Mouse (Mus musculus): Measurements from ENCODE around the gene Trim46.

Trim46 gene

DNA sequence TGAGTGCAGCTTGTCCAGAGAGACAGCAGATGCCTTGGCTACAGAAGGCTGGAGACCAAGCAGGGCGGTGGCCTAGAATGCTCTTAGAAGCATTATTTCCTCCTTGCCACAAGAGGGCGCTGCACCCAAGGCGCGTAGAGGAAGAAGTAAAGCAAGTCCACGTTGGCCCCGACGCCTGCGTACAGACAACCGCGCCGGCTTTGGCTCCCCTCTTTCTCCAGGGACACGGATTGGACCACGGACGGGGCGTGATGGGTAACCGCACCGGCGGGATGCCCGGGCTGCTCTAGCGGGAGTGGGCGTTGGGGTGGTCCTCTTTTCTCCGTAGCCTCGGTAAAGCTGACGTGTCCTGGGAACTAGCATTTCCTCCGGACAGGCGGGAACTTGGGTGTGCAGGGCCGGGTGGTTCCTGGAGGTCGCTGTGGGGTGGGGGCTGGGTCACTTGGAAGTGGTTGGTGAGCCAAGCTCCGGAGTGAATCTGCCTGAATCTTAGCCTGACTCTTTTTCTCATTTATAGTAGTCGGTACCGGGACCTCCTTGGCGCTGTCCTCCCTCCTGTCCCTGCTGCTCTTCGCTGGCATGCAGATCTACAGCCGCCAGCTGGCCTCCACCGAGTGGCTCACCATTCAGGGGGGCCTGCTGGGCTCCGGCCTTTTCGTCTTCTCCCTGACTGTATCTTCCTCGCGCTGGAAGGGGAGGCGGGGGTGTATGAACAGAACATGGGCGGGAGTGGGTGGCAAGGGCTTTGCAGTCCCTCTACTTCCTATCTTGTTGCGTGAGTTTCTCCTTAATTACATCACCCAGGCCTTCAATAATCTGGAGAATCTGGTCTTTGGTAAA, at the start of gene Trim46:
Gene Trim46, minus strand, starts transcription at position 49 of the 840 bp plus-strand sequence.
- DNase-seq = peak; percentile 99

DNA sequence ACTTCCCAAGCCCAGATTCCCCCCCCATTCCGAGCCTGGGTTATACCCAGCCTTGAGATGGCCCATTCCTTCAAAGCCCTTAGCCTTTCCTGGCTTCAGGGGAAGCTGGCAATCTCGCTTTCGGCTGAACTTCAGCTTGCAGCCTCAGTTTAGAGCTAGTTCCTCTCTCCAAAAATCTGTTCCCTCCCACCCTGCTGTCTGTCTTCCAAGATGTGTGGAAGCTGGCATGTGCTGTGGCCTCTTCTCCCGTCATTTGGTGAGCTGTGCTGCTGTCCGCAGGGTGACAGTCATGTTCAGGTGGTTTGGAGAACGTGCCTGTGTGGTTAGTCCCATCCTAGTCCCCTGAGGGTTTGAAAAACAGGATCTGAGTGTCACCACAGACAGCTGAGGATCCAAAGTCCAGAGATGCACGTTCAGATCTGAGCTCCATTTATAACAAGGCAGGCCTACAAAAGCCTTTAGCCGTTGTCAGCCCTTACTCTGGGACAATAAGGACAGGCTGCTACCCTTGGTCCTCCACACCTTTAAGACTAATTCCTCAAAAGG, 49.6 kb upstream of the Trim46 start:
- no peak for DNase-seq

DNA sequence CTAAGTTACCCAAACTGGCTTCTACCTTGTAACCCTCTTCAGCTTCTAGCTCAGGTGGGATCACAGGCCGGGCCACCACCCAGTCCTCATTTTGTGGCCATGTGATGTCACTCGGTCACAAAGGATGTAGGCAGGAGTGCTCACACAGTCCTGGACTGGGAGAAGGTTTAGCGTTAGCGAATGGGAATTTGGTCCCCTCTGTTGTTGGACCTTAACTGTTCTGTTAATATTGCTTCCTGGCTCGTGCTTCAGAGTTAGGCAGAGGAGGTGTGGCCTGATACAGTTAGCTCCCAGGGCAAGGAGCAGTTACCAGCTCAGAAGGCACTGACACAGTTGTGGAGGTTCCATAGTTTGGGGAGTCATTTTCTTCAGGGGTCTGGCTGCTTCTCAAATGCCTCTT, 48.1 kb upstream of the Trim46 start:
- DNase-seq = no peak

DNA sequence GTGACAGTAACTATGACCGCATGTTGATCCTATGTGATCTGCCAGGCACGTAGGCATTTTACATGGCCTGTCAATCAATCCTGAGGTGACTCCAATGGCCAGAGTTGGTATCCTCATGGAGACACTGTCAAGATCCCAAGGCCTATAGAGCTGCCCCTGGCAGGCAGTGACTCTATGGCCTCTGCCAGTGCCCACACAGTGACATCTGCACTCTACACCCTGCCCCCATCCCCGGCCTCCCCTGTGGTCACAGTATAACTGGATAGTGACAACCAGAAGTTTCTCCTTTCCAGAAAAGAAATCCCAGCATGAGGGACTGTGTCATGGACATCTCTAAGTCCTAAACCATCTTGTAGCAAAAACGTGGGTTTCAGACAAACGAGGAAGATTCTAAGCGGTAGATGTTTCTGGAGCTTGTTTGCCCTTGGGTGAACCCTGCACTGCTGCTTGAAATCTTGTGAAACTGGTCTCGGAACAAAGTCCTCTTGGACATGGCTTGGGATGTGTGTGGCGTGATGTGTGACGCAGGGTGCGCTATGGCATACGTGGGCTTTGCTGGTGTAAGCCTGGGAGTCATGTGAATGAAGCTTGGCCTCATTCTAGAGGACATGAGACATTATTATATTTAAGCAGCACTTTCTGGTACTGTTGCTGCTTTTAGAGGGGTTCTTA, 47.3 kb upstream of the Trim46 start:
- no peak for DNase-seq

DNA sequence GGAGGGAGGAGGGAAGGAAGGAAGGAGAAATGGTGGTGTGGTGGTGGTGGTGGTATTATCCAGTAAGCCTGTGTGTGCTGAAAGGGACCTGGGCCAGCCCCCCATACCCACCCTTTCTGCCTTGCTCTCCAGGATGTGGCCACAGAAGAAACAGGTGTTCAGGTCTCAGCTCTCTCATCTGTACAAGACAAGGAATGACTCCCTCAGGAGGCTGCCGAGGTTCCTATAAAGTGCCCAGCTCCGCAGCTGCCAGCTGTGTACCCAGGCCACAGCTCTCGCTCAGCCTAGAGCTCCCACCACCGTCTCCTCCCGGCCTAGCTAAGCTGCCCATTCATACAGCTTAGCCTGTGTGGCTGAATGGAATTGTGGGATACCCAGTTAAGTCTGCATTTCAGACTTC, 46.2 kb upstream of the Trim46 start:
- DNase-seq = no peak

DNA sequence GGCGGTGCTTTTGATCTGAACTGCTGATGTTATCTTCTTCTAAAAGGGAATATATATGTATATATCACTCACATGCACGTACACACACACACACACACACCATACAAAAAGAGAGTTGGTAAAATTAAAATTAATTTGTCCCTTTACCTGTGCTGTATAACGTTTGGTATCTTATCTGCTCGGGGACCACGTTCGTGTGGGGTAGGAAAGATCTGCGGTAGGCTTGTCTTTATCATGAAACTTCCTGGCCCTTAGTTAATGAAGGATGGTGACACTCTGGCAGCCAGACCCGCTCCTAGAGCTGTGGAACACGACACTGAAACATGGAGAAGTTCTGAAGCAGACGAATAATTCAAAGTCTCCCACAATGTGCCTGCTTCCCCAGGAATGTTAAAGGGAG, 45.8 kb upstream of the Trim46 start:
- DNase-seq = no peak

DNA sequence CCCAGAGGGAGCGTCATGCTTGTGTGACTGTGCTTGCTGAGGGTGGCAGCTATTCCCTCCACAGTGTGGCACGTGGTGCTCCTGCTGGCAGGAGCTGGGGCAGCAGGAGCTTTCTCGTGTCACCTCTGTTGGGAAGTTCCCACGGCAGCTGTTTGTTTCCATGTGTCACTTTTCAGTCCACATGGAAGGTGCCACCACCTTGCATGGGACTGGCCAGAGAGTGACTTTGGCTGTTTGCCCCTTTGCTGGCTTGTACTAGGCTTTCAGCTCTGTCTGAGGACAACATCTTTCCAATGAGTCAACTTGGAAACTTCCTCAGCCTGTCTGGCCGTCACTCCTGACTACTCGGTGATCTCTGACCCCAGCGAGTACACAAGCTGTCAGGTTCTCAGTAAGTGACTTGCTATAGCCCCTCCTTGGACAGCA, 42.4 kb upstream of the Trim46 start:
- peak; percentile 94 for DNase-seq

DNA sequence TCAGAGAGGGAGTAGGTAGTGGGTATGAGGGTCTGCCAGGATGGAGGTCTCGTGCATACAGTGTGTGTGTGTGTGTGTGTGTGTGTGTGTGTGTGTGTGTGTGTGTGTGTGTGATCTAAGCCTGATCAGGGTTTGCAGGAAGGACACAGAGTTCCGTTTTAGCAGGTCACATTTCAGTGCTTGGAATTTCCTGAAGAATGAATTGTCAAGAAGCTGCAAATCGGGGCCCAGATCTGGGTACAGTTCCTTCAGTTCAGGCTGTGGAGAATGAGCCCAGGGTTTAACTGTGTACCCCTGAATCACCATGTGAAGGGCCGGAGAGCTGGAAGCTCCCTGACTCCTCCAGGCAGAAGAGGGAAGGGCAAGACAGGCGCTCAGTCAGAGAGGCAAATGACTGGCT, 41.2 kb upstream of the Trim46 start:
- DNase-seq = peak; percentile 90

DNA sequence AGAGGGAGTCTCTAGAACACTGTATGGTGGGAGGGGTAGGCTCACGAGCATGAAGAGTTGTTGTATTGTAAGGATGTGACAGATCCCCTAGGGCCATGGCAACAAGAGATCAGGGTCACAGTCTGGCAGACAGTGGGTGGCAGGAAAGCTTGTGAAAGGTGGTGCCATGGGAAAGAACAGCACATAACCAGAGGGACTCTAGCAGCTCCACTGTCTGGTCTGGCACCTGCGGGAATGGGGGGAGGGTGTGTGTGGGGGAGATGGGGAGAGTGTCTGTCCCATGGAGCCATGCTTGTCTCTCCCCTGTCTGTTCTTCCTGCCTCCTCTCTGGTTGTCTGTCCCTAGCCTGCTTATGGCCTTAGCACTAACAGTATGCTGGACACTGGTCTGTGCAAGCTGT, 39.4 kb upstream of the Trim46 start:
- DNase-seq = peak; percentile 91

DNA sequence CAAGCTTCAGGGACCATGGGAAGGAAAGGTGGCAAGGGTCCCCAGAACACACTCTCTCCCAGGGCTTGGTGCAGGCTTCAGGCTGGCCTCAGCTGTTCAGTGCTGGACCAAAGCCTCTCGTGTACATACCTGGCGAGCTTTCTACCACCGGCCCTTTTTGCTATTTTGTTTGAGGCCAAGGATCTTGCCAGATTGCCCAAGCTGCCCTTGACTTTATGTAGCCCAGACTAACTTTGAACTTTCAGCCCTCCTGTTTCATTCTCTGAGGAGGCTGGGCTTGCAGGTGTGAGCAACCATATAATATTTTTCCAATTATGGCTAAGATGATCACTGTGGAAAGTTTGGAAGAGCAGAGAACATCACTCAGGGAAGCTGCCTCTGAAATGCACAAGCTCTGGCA, 38.2 kb upstream of the Trim46 start:
- no peak for DNase-seq

DNA sequence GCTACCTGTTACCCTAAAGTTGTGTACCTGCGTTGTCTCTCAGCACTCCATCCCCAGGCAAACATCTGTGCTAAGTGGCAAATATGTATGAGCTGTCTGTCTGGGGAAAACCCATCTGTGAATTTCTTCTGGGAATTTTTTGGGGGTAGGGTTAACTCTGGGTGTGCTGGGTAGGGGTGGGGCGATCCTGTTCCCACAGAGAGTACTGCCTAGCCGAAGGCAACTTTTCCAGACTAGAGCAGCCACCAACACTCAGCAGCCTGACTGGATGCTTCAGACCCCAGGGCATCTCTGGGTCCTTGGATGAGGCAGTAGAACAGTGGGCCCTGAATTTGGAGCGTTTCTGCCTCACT, 36.2 kb upstream of the Trim46 start:
- no peak for DNase-seq

DNA sequence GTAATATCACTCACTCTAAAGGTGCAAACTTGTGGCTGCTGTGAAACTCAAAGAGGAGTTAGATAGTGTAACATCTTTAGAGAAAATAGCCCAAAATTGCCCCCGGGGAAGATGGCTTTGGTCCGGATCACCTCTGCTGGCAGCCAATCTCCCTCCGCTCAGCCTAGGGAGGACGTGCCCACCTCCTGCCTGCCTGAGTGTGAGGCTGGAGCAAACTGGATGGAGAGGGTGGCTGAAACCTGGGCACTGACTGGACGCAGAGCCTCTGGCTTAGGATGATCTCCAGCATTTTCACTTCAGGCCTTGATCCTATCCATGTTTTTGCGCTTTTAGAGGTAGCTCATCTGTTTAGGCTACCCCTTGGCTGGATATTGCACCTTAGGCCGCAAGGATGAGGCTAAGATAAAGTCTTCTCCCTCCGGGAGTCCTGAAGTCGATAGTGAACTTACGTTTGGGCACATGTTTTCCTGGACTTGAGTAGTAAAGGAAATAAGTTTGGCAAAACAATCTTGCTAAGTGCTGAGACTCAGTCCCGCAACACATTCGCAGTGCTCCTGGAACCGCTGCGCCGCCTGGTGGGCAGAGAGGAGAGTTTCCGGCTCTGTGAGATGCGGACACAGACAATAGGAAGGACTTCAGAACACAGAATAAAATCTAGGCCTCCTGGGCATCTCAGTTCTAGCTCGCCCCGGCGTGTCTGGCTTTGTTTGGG, 35.6 kb upstream of the Trim46 start:
- DNase-seq = peak; percentile 98

DNA sequence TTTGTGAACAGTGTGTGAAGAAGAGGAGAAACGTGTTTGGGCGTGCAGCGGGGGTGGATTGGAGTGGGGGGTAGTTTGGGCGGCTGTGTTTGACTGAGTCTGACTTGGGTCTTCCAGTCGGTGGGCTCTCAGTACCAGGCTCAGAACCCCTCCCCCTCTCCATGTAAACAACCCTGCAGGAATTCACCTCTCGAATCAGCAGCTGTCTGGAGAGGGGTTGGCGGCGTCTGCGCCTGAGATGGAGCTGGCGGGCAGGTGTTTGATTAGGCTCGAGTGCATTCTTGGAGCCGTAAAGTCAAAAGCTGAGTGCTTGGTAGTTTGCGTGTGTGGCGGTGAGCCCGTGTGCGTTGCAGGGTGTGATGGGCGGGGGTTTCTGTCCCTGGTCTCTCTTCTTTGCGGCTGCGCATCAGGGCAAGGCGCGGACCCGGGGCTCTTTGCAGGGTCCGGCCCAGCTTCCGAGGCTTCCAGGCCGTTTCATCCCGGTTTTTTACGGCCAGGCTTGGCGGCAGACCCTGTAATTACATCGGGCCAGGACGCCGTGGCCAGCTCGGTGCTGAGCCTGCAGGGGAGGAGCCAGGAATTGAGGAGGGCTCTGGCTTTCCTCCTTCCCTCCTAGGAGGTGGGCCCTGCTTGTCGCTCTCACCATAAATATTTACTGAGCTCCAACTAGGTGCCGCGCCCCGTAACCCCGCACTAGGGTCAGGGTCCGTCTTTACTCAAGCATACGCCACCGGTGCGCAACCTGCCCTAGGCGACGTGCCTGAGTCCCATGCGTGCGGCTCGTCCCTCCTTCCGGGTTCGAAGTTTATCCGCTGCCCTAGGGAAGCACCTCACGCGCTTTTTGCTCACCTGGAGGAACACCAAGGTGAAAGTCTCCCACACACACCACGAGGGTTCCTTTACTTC, 34.8 kb upstream of the Trim46 start, which contains the start of gene Efna1:
Gene Efna1, minus strand, starts transcription at position 537 of the 906 bp plus-strand sequence.
- peak; percentile 99 for DNase-seq

DNA sequence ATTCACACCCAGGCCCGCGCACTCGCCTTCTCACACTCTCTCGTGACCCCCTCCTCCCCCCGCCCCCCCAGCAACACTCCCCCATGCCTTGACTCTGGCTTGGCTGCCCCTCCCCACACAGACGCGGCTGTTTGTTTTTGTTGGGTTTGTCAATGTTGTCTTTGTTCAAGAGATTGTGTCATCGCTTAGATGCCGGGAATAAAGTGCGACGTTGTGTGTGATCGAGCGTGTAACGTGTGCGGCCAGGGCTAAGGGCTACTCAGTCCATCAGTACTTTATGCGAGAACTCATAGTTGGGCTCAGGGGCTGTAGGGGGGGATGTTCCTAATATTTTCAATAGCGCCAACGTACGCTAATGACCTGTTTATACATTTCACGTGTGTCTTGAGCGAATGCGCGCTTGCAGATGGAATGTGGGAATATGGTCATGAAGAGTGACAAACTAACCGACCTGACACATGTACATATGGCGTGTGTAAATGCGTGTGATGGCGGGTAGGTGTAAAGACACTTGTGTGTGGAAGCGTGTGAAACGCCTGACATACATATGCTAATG, 34.0 kb upstream of the Trim46 start:
- DNase-seq = no peak

DNA sequence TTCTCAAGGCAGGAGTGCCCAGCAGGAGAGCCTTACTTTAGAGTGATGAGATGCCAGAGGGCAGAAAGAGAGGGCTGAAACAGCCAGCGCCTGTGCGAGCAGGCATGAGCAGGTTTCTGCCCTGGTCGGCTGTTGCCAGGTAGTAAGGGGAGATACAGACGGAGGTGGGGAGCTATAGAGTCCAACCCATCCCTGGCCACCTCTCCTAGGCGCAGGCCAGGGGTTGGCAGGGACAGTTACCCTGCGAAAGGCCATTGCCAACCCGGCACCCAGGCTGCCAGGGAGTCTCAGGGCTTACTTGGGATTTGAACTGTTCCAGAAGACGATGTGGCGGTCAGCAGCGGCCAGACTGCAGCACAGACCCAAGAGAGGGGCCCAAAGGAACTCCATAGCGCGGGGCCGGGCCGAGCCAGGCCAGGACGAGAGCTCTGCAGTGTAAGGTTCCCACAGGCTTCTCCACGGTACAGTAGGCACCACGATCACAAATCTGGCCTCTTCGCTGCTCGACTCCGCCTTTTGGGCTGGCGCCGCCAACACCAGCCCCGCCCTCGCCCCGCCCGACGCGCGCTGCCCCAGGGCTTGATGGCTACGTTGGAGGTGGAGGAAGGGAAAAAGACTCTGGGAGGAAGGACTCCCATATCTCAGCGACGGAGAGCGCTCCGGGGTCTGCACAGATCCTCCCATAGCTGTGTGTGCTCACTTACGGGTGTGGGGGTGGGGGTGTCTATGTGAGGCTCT, 33.2 kb upstream of the Trim46 start:
- DNase-seq = peak; percentile 99

DNA sequence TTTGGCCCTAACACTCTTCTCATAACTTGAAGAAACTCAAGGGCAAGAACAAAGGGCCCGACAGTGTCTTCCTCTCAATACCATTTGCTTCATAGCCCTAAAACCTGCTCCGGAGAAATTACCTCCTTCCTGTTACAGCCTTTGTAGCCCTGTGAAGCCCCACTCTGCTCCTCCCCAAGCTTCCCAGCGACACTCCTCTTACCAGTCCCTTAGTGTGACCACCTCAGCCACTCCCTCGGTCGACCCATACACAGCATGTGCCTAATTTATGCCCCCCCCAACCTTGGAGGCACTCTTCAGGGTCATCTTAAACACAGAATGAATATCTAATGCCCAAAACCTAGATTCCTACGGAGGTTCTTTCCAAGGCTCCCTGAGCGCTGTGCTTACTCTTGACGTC, 32.5 kb upstream of the Trim46 start:
- peak; percentile 91 for DNase-seq

DNA sequence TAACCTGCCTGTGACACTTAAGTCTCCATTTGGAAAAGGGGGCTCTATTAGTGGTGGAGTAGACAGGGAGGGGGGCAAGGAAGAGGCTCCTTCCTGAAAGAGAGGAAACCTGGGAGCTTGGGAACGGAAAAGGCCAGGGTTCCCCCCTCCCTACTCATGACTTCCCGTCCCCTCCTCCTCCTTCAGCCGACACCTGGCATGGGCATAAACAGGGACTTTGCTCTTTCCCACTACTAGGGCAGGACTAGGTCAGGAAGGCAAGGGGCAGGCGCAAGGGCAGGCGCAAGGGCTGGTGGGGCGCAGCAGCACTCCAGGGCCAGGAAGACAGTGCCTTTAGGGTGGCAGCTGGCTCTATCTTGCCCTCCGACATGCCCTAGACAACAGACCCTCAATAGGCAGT, 32.0 kb upstream of the Trim46 start:
- peak; percentile 99 for DNase-seq

DNA sequence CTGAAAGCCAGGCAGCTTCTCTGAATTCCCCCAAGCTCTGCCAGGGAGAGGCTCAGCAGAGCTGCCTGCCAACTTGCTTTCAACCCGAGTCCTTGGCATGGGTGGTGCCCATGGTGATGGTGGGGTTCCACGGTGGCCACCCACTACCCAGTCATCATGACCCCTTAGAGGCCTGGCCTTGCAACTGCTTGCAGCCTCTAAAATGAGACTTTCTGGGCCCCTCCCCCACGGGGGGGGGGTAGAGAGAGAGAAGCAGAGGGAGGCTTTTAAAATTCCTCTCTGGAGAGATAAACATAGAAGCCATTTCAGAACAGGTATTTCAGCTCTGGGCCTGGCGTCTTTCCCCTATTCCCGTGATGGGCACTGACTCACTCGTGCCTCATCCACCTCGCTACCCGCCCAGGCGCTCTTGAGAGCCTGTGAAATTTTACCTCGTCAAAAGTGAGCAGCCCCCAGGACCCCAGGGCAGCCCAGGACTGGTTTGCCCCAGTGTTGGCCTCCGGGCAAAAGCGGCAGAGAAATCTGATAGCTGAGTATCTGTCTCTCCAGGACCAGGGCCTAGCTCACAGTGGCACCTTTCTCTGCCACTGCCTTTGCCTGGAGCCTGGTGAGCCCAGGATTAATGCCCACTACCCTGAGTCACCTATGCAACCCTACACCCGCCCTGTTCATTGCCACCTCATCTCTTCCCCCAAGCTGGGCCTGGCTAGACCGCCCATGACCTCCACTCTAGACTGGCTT, 31.3 kb upstream of the Trim46 start:
- peak; percentile 97 for DNase-seq

DNA sequence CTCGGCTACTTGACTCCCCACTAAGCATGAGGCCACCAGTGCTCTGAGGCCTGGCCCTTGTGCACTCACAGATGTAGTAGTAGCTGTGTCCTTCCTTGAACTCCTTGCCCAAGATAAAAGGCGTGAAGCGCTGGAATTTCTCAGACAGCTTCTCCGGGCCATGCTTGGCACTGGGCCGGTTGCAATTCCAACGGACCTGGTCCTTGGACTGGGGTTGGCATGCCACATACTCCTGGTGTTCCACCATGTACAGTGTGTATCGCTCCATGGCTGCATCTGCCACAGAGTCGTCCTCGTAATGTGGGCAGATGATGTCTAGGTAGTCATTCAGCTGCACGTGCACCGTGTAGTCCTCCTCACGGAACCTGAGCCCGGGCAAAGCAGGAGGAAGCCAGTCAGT, 30.0 kb upstream of the Trim46 start:
- no peak for DNase-seq

DNA sequence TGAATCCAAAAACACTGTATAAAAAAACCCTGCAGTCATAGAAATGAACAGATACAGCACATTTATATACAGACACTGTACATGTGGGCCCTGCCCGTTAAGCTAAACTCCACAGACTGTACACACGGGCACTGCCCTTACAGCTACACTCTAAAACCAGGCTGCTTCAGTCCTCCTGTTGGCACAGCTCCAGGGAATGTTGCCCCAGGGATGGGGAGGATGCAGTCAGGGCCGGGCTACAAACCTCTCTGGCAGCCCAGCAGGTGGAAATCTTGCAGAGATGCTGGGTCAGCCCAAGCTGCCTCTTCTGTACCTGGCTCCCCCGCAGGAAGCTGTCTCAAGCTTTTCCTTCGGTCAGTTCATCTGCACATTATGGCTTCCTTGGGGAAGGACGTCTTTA, 25.7 kb upstream of the Trim46 start:
- DNase-seq = peak; percentile 95

DNA sequence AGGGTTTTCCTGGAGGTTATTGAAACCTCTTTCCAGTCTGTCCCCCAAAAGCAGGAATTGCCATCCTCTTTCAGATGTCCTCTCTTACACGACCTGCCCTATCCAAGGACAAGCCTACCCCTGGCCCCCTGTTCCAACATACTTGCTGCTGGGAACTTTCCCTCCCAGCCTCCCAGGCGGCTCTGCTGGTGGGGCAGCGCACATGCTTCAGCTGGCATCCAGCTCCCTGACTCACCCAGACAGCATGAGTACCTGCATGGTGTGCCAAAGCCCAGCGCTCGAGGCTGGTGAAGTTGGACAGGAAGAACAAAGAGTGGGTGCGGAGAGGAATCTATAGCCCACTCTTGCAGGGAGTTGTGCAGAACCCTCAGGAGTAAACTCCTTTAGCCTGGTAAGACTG, 24.8 kb upstream of the Trim46 start:
- DNase-seq = peak; percentile 98

Data from heart, adult 11 months (tissue).